Mouse (Mus musculus) thymus, adult 2 months (tissue): ENCODE measurements around the gene Hpcal1. TPM values are rescaled to one million over a fixed set of nuclear protein-coding genes. Genes with fewer than 3 reads are reported as not detected.
"Not testable (repeated sequence)": the region's sequence is repeated elsewhere in the genome, so short reads cannot be mapped to it uniquely, and the experiment has no call there.

Source experiments
- DNase-seq: peaks from one replicate; pipeline ENCODE4 v3.0.0; 2021
- H3K27ac ChIP-seq: fragments of 200-500 bp; 2 replicates; pipeline ENCODE4 v1.5.1; 2012; ENCODE audit warnings: low read length, control low read depth; ENCODE audit not compliant: control insufficient read depth, insufficient read depth
- H3K27me3 ChIP-seq: fragments of 200-500 bp; 2 replicates; pipeline ENCODE4 v1.6.1; 2012; ENCODE audit warnings: mild to moderate bottlenecking, low read length, moderate library complexity, mixed read lengths; ENCODE audit not compliant: control insufficient read depth, insufficient read depth
- H3K36me3 ChIP-seq: fragments of 200-500 bp; 2 replicates; pipeline ENCODE4 v1.6.1; 2012; ENCODE audit warnings: mild to moderate bottlenecking, low read length, moderate library complexity; ENCODE audit not compliant: control insufficient read depth, insufficient read depth
- H3K4me1 ChIP-seq: fragments of 200-500 bp; replicated peaks from 2 replicates; pipeline ENCODE4 v1.6.1; 2012; ENCODE audit warnings: low read length; ENCODE audit not compliant: control insufficient read depth, insufficient read depth
- H3K4me3 ChIP-seq: fragments of 200-500 bp; 2 replicates; pipeline ENCODE4 v1.5.1; 2012; ENCODE audit warnings: mild to moderate bottlenecking, low read length, control low read depth, moderate library complexity; ENCODE audit not compliant: control insufficient read depth, insufficient read depth
- CTCF ChIP-seq: fragments of 200-500 bp; IDR thresholded peaks from 2 replicates; pipeline ENCODE4 v1.5.1; 2012; ENCODE audit warnings: mild to moderate bottlenecking, control low read depth, low read length, moderate library complexity, borderline replicate concordance; ENCODE audit not compliant: control insufficient read depth, poor library complexity, insufficient read depth; ENCODE audit errors: extremely low read depth
- POLR2A ChIP-seq: fragments of 200-500 bp; IDR thresholded peaks from 2 replicates; pipeline ENCODE4 v1.6.1; 2012; ENCODE audit warnings: mild to moderate bottlenecking, low read length, control low read depth, moderate library complexity; ENCODE audit not compliant: control insufficient read depth, poor library complexity, insufficient read depth; ENCODE audit errors: extremely low read depth
- WGBS: fragments of 180-500 bp; shearing (Covaris S2); methylation state at CpG from one replicate; pipeline ENCODE4 v1.1.7; 2018; 5-methylcytosine and 5-hydroxymethylcytosine counted together
- polyA plus RNA-seq: library from polyadenylated mRNA; depleted of rRNA; stranded (reverse); fragments of >200 nt; gene quantifications from 2 replicates; pipeline ENCODE4 v1.2.3, GENCODE M21; 2012

Gene Hpcal1
- polyA plus RNA-seq, 1 experiment: 322 TPM

GRCm38 (mm10) chr12:17769476-17770172 lies 79.0 kb downstream of the Hpcal1 start:
- H3K4me3 ChIP-seq: no peak overlapping the region
- H3K27ac ChIP-seq: no peak overlapping the region
- WGBS: 84% methylated on average over 2 of the region's 2 CpGs
- no peak for DNase-seq
- no peaks in the 10 kb centered on the region for H3K36me3 ChIP-seq
- no peaks in the 10 kb centered on the region for H3K27me3 ChIP-seq
- no peak for TF ChIP-seq CTCF
- no peak for TF ChIP-seq POLR2A
- peaks cover 7% of the 10 kb centered on the region; the same call in 1 of the 2 replicates for H3K4me1 ChIP-seq

- no peak for DNase-seq
- no peak overlapping the region for H3K27ac ChIP-seq
- no peak overlapping the region for H3K4me3 ChIP-seq
Measured at GRCm38 (mm10) chr12:17770538-17770937, 79.9 kb downstream of the Hpcal1 start.

DNA sequence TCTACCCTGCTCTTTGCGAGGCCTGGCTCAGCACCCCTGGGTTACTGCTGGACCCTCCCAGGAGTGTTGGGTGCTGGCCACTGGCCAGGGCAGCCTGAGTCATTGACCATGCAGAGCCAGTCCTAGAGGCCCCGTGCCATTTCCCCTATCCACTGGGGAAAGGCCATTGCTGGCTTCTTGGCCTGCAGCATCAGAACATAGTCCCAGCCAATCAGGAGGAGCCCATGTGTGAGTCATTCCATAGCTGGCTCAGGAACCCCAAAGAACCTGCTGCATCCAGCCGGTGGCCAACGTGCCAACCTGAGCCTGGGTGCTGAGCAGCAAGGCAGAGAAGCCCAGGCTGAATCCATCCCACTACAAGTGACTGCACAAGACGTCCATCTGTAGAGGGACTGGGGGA lies 83.1 kb downstream of the Hpcal1 start:
- H3K4me3 ChIP-seq, H3K4me1 ChIP-seq, DNase-seq, H3K27ac ChIP-seq, H3K36me3 ChIP-seq, H3K27me3 ChIP-seq: not testable (repeated sequence)
- WGBS: 88% methylated on average over 5 of the region's 5 CpGs

More at GRCm38 (mm10) chr12:17770538-17770937, 79.9 kb downstream of the Hpcal1 start:
- 36% methylated on average over 2 of the region's 2 CpGs for WGBS
- Histone ChIP-seq H3K36me3 (no peaks in the 10 kb centered on the region), H3K27me3 (no peaks in the 10 kb centered on the region), H3K4me1 (peaks cover 3% of the 10 kb centered on the region; the same call in 1 of the 2 replicates)
- TF ChIP-seq CTCF: no peak
- TF ChIP-seq POLR2A: no peak

DNA sequence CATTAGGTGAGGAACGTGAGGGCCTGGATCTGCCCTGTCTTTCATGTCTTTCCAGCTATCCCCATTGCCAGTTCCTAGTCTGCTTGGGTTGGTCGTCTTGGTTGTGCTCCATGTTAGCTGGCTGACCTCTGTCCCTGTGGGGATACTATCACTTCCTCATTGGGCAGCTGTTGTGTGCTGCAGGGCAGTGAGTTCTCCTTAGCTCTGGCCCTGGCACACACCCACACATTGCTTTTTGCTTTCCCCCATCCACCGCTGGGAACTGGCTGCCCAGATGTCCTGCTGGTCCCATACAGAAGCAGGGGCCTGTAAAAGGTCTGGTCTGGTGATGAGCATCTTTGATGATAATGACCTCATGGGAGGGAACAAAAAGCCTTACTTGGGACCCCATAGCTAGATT lies 84.2 kb downstream of the Hpcal1 start:
- WGBS: 93% methylated on average over 3 of the region's 3 CpGs
- DNase-seq, H3K27me3 ChIP-seq, H3K4me1 ChIP-seq, H3K36me3 ChIP-seq, H3K4me3 ChIP-seq, H3K27ac ChIP-seq: not testable (repeated sequence)

DNA sequence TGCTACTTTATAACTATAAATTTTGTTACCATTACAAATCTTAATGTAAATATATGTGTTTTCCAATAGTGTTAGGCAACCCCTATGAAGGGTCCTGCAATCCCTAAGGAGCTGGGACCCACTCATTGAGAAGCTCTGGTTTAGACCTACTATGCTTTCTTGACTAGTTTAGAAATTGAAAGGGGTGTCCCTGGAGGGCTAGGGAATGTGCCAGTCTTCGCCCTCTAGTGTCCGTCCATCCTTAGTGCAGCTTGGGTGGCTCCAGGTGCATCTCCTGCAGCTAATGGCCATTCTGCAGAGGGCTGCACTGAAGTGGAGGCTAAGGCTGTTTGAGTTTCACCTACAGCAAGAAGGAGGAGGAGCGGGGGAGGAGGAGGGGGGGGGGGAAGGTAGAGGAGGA lies 87.7 kb downstream of the Hpcal1 start:
- peak; percentile 29; the same call in 1 of the 2 replicates for TF ChIP-seq CTCF
- TF ChIP-seq POLR2A: no peak
- Histone ChIP-seq H3K27me3 (no peaks in the 10 kb centered on the region), H3K4me3 (no peak overlapping the region), H3K36me3 (no peaks in the 10 kb centered on the region), H3K27ac (no peak overlapping the region), H3K4me1 (peaks cover 6% of the 10 kb centered on the region)
- 49% methylated on average over 3 of the region's 3 CpGs for WGBS
- peak; percentile 46 for DNase-seq

DNA sequence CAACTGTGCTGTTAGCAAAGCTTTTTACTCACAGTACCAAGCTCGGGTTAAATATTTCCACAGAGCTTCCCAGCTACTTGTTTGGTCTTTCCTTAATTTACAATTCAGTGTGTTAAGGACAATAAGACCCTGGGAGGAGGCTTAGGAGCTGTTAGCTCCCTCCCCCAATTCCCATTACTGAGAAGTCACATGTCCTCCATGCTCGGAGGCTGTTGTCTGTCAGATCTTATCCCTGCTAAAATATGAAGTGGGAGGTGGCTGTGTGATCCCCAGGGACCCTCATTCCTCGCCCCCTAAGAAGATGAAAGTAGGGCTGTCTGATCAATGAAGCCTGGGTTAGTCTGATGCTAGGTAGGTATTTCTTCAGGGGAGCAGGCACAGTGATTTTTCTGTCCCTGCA lies 88.4 kb downstream of the Hpcal1 start:
- no peak for DNase-seq
- TF ChIP-seq POLR2A (no peak), CTCF (no peak)
- H3K4me3 ChIP-seq: no peak overlapping the region
- no peak overlapping the region for H3K27ac ChIP-seq
- H3K4me1 ChIP-seq: peaks cover 6% of the 10 kb centered on the region
- 93% methylated on average over 3 of the region's 3 CpGs for WGBS
- H3K27me3 ChIP-seq: no peaks in the 10 kb centered on the region
- no peaks in the 10 kb centered on the region for H3K36me3 ChIP-seq

GRCm38 (mm10) chr12:17789486-17789885 lies 98.8 kb downstream of the Hpcal1 start:
- H3K27me3 ChIP-seq: no peaks in the 10 kb centered on the region
- no peaks in the 10 kb centered on the region; the same call in 1 of the 2 replicates for H3K4me1 ChIP-seq
- H3K4me3 ChIP-seq: no peak overlapping the region
- no peak for DNase-seq
- TF ChIP-seq CTCF: no peak
- no peak for TF ChIP-seq POLR2A
- H3K27ac ChIP-seq: no peak overlapping the region
- WGBS: 81% methylated on average over 3 of the region's 3 CpGs
- H3K36me3 ChIP-seq: peaks cover 29% of the 10 kb centered on the region
